Mouse (Mus musculus) intestine, embryonic 15.5 days (tissue): ENCODE results near the gene Gm20716. TPM values are rescaled to one million over a fixed set of nuclear protein-coding genes. Genes with fewer than 3 reads are reported as not detected.

Experiments used
- ATAC-seq: fragments of 200-750 bp; cut with Nextera tagmentation; 2 replicates; pipeline ENCODE4 v1.8.0; 2017; ENCODE audit warnings: moderate TSS enrichment, moderate library complexity
- H3K27ac ChIP-seq: fragments of 300-500 bp; sonication (generic); 2 replicates; pipeline ENCODE4 v1.5.1; 2015; ENCODE audit warnings: mild to moderate bottlenecking, inconsistent platforms
- H3K27me3 ChIP-seq: fragments of 300-500 bp; sonication (generic); replicated peaks from 2 replicates; pipeline ENCODE4 v1.6.1; 2015; ENCODE audit warnings: inconsistent platforms
- H3K36me3 ChIP-seq: fragments of 300-500 bp; sonication (generic); 2 replicates; pipeline ENCODE4 v1.6.1; 2015; ENCODE audit warnings: inconsistent platforms
- H3K4me1 ChIP-seq: fragments of 300-500 bp; sonication (generic); replicated peaks from 2 replicates; pipeline ENCODE4 v1.6.1; 2015; ENCODE audit warnings: inconsistent platforms
- H3K4me2 ChIP-seq: fragments of 300-500 bp; sonication (generic); replicated peaks from 2 replicates; pipeline ENCODE4 v1.6.1; 2015; ENCODE audit warnings: mild to moderate bottlenecking, inconsistent platforms
- H3K4me3 ChIP-seq: fragments of 300-500 bp; sonication (generic); replicated peaks from 2 replicates; pipeline ENCODE4 v1.5.1; 2015; ENCODE audit warnings: inconsistent platforms
- H3K9ac ChIP-seq: fragments of 300-500 bp; sonication (generic); 2 replicates; pipeline ENCODE4 v1.6.1; 2015; ENCODE audit warnings: inconsistent platforms
- H3K9me3 ChIP-seq: fragments of 300-500 bp; sonication (generic); 2 replicates; pipeline ENCODE4 v1.6.1; 2016; ENCODE audit warnings: inconsistent platforms
- WGBS: fragments of 180-500 bp; shearing (Covaris S2); methylation state at CpG from one replicate; pipeline ENCODE4 v1.1.7; 2015; 5-methylcytosine and 5-hydroxymethylcytosine counted together
- polyA plus RNA-seq: library from polyadenylated mRNA; unstranded; fragments of >200 nt; fragmentation: Nextera tagmentation; extraction: Ambion mirVana; gene quantifications from 2 replicates; pipeline ENCODE4 v1.2.1, GENCODE M21; 2015

The Gm20716 gene
- polyA plus RNA-seq, 1 experiment from 2014 or later: 12.9 TPM

GRCm38 (mm10) chr2:168248856-168249245, 18.7 kb upstream of the Gm20716 start:
- no peaks in the 10 kb centered on the region for H3K4me1 ChIP-seq
- no peak for ATAC-seq

GRCm38 (mm10) chr2:168248167-168248855, 18.1 kb upstream of the Gm20716 start:
- Histone ChIP-seq H3K4me2 (no peak overlapping the region), H3K4me1 (no peaks in the 10 kb centered on the region), H3K9ac (no peak overlapping the region), H3K36me3 (no peaks in the 10 kb centered on the region), H3K9me3 (no peaks in the 10 kb centered on the region), H3K27me3 (no peaks in the 10 kb centered on the region), H3K27ac (no peak overlapping the region), H3K4me3 (no peak overlapping the region)
- WGBS: 82% methylated on average over 8 of the region's 8 CpGs
- no peak for ATAC-seq

More at GRCm38 (mm10) chr2:168248856-168249245, 18.7 kb upstream of the Gm20716 start:
- Histone ChIP-seq H3K4me2 (no peak overlapping the region), H3K9ac (no peak overlapping the region), H3K27ac (no peak overlapping the region), H3K27me3 (no peaks in the 10 kb centered on the region), H3K36me3 (no peaks in the 10 kb centered on the region), H3K4me3 (no peak overlapping the region), H3K9me3 (no peaks in the 10 kb centered on the region)
- 37% methylated on average over 2 of the region's 2 CpGs for WGBS

- H3K9ac ChIP-seq: no peak overlapping the region
- no peaks in the 10 kb centered on the region for H3K36me3 ChIP-seq
- H3K27me3 ChIP-seq: no peaks in the 10 kb centered on the region
- no peaks in the 10 kb centered on the region for H3K9me3 ChIP-seq
- 32% methylated on average over 8 of the region's 8 CpGs for WGBS
- H3K27ac ChIP-seq: no peak overlapping the region
- ATAC-seq: no peak
- no peak overlapping the region for H3K4me2 ChIP-seq
- H3K4me3 ChIP-seq: no peak overlapping the region
- no peaks in the 10 kb centered on the region for H3K4me1 ChIP-seq
Observed at GRCm38 (mm10) chr2:168245571-168245970, 15.4 kb upstream of the Gm20716 start.

GRCm38 (mm10) chr2:168243278-168243677, 13.1 kb upstream of the Gm20716 start:
- Histone ChIP-seq H3K27ac (no peak overlapping the region), H3K4me2 (no peak overlapping the region), H3K9ac (no peak overlapping the region), H3K36me3 (no peaks in the 10 kb centered on the region), H3K4me3 (no peak overlapping the region), H3K9me3 (no peaks in the 10 kb centered on the region), H3K4me1 (no peaks in the 10 kb centered on the region), H3K27me3 (no peaks in the 10 kb centered on the region)
- ATAC-seq: no peak
- WGBS: 72% methylated on average over 4 of the region's 4 CpGs

GRCm38 (mm10) chr2:168242841-168243240, 12.7 kb upstream of the Gm20716 start:
- Histone ChIP-seq H3K4me1 (no peaks in the 10 kb centered on the region), H3K4me2 (no peak overlapping the region), H3K27me3 (no peaks in the 10 kb centered on the region), H3K27ac (no peak overlapping the region), H3K9me3 (no peaks in the 10 kb centered on the region), H3K9ac (no peak overlapping the region), H3K4me3 (no peak overlapping the region), H3K36me3 (no peaks in the 10 kb centered on the region)
- ATAC-seq: no peak

GRCm38 (mm10) chr2:168238335-168238734, 8.2 kb upstream of the Gm20716 start:
- WGBS: 91% methylated on average over 4 of the region's 4 CpGs

GRCm38 (mm10) chr2:168233286-168233685, 3.1 kb upstream of the Gm20716 start:
- 87% methylated on average over 5 of the region's 5 CpGs for WGBS
- Histone ChIP-seq H3K4me3 (no peak overlapping the region), H3K27me3 (no peaks in the 10 kb centered on the region), H3K4me2 (no peak overlapping the region), H3K27ac (no peak overlapping the region), H3K36me3 (no peaks in the 10 kb centered on the region; the same call in 1 of the 2 replicates), H3K4me1 (peaks cover 21% of the 10 kb centered on the region), H3K9ac (no peak overlapping the region), H3K9me3 (no peaks in the 10 kb centered on the region)
- no peak for ATAC-seq

More at GRCm38 (mm10) chr2:168238335-168238734, 8.2 kb upstream of the Gm20716 start:
- no peak overlapping the region for H3K9ac ChIP-seq
- no peak overlapping the region for H3K4me2 ChIP-seq
- no peaks in the 10 kb centered on the region for H3K9me3 ChIP-seq
- no peak overlapping the region for H3K4me3 ChIP-seq
- H3K27ac ChIP-seq: no peak overlapping the region
- no peaks in the 10 kb centered on the region for H3K4me1 ChIP-seq
- no peak for ATAC-seq
- H3K36me3 ChIP-seq: no peaks in the 10 kb centered on the region; the same call in 1 of the 2 replicates
- H3K27me3 ChIP-seq: no peaks in the 10 kb centered on the region

- H3K27me3 ChIP-seq: no peaks in the 10 kb centered on the region
- H3K9me3 ChIP-seq: no peaks in the 10 kb centered on the region
- H3K4me1 ChIP-seq: peaks cover 25% of the 10 kb centered on the region
- peak overlapping the region; percentile 97 for H3K9ac ChIP-seq
- 56% methylated on average over 33 of the region's 33 CpGs for WGBS
- peak overlapping the region; percentile 99 for H3K4me3 ChIP-seq
- H3K4me2 ChIP-seq: peak overlapping the region; percentile 99
- no peak for ATAC-seq
- H3K36me3 ChIP-seq: peaks cover 3% of the 10 kb centered on the region; the same call in 1 of the 2 replicates
- H3K27ac ChIP-seq: no peak overlapping the region
Observed at GRCm38 (mm10) chr2:168231471-168231829, 1.3 kb upstream of the Gm20716 start.

GRCm38 (mm10) chr2:168230773-168231470, 758 bp upstream of the Gm20716 start:
- no peaks in the 10 kb centered on the region for H3K27me3 ChIP-seq

GRCm38 (mm10) chr2:168229116-168230025, 793 bp downstream of the Gm20716 start:
- Histone ChIP-seq H3K4me2 (peak overlapping the region; percentile 99), H3K9ac (peak overlapping the region; percentile 97), H3K36me3 (peaks cover 19% of the 10 kb centered on the region), H3K4me3 (peak overlapping the region; percentile 99), H3K9me3 (no peaks in the 10 kb centered on the region), H3K4me1 (peaks cover 25% of the 10 kb centered on the region), H3K27me3 (no peaks in the 10 kb centered on the region), H3K27ac (peak overlapping the region; percentile 92; the same call in 1 of the 2 replicates)
- WGBS: 18% methylated on average over 41 of the region's 41 CpGs
- ATAC-seq: peak; percentile 21

More at GRCm38 (mm10) chr2:168230773-168231470, 758 bp upstream of the Gm20716 start:
- ATAC-seq: peak; percentile 71
- Histone ChIP-seq H3K4me3 (peak overlapping the region; percentile 99), H3K9me3 (no peaks in the 10 kb centered on the region), H3K36me3 (peaks cover 6% of the 10 kb centered on the region; the same call in 1 of the 2 replicates), H3K9ac (peak overlapping the region; percentile 97), H3K27ac (peak overlapping the region; percentile 92), H3K4me2 (peak overlapping the region; percentile 99), H3K4me1 (peaks cover 25% of the 10 kb centered on the region)
- WGBS: 2% methylated on average over 99 of the region's 105 CpGs

GRCm38 (mm10) chr2:168223326-168223725, 6.8 kb downstream of the Gm20716 start:
- no peak overlapping the region for H3K4me2 ChIP-seq
- H3K9ac ChIP-seq: no peak overlapping the region
- 0 out of 2 replicates have a peak, but pooled peaks cover 4% of the 10 kb centered on the region for H3K4me1 ChIP-seq
- no peaks in the 10 kb centered on the region for H3K9me3 ChIP-seq
- H3K27me3 ChIP-seq: no peaks in the 10 kb centered on the region
- no peak for ATAC-seq
- H3K36me3 ChIP-seq: peaks cover 55% of the 10 kb centered on the region
- no peak overlapping the region for H3K27ac ChIP-seq
- 90% methylated on average over 6 of the region's 6 CpGs for WGBS
- H3K4me3 ChIP-seq: no peak overlapping the region
